Mouse (Mus musculus) frontal cortex, adult 2 months (tissue): ENCODE results near the gene Mcm3. TPM values are rescaled to one million over a fixed set of nuclear protein-coding genes. Genes with fewer than 3 reads are reported as not detected.
"Not testable (repeated sequence)": the region's sequence is repeated elsewhere in the genome, so short reads cannot be mapped to it uniquely, and the experiment has no call there.

ENCODE experiments used
- DNase-seq, 2 experiments: peaks; one replicate each; pipeline ENCODE4 v3.0.0; 2022; ENCODE audit warnings: low spot score in 1 of 2; ENCODE audit errors: extremely low spot score in 1 of 2
- polyA plus RNA-seq: library from polyadenylated mRNA; depleted of rRNA; stranded (reverse); fragments of >200 nt; gene quantifications from 2 replicates; pipeline ENCODE4 v1.2.3, GENCODE M21; 2012; rRNA removed

The Mcm3 gene
- polyA plus RNA-seq, 1 experiment: 3.3 TPM

- no peak for DNase-seq
These were observed 15.6 kb downstream of the Mcm3 start for GRCm38 (mm10) chr1:20804526-20804925.

DNA sequence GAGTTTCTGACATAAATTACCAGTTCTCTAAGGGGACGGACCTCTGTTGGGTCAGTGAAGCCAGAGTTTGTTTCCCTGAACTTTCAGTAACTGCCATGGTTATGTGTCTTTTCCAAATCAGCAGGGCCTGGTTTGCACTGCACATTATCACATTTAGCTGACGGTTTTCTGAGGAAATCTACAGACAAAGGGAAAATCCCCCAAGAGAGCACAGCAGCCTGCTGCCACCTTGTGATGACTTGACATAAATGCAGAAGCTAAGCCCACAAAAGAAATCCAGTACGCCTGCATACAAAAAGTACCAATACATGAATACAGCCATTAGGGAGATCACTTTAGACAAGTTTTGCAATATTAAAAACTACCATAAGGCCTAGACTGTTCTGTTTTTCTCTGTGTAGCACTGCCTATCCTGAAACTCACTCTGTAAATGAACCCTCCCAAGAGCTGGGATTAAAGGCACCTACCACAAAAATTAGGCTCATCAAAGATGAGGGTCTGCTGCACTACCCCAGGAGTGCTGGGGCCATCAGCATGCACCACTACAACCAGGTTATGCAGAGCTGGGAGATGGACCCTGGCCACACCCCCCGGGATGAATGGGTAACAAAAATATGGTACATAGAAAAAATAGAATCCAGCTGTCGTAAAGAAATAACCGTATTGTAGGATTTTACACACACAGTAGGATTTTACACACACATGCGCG is 18.3 kb downstream of the Mcm3 start:
- peak in 1 of 2 experiments; percentile 78 for DNase-seq

DNA sequence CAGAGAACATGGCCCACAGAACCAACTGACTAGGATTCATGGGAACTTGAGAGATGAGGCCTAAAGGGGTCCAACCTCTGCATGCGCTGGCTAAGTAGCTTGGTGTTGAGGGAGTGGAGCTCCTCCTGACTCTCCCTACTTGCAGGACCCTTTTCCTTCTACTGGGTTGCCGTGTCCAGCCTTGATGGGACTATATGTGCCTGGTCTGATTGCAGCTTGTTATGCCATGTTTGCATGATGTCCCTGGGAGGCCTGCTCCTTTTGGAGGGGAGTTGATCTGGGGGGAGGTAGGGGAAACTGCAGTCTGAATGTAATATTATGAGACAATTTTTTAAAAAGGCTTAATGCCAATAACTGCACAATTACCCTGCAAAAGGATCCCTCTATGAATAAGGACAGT is 18.8 kb downstream of the Mcm3 start:
- DNase-seq: no peak

GRCm38 (mm10) chr1:20795178-20795577 is 24.9 kb downstream of the Mcm3 start:
- no peak for DNase-seq

- no peak for DNase-seq
These were observed 25.4 kb downstream of the Mcm3 start for GRCm38 (mm10) chr1:20794760-20795159.

GRCm38 (mm10) chr1:20791414-20791813 is 28.7 kb downstream of the Mcm3 start:
- no peak for DNase-seq

GRCm38 (mm10) chr1:20790517-20790916 is 29.6 kb downstream of the Mcm3 start, which contains the start of gene Il17f:
Gene Il17f, minus strand, starts transcription at chr1:20790617.
- not testable (repeated sequence) for DNase-seq

DNA sequence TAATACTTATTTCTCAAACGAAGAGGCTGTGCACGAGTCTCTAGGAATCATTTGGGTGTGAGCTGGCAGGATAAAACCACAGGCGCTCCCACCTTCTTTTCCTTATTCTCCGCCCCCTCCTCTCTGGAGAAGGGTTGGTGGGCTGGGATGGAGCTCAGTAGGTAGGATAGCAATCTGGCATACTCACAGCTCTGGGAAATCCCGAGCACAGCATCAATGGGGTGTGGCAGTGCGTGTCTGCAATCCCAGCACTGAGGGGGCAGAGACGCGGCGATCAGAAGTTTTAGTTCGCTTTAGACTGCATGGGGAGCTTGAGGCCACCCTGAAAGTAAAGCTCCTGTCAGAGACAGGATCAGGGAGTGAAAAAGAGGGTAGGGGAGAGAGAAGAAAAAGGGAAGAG is 31.7 kb downstream of the Mcm3 start:
- peak in 1 of 2 experiments; percentile 10 for DNase-seq

GRCm38 (mm10) chr1:20787046-20787445 is 33.1 kb downstream of the Mcm3 start:
- DNase-seq: no peak

DNA sequence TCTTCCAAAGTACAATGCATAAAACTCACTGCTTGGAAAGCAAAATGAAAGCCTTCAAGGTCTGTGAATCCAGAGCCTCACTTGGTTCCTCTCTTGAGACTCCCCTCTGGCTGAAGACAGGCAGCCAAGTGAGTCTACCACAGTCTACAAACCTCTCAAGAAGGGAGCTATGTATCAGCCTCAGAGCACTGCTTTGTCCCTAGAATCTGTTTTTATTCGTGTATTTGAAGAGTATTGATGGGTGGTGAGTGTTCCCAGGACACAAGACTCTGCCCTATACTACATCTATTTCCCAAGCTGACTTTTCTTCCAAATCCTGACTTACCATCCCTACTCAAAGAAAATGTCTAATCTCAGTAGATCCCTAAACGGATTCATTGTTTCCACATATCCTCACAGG is 41.7 kb downstream of the Mcm3 start:
- no peak for DNase-seq

GRCm38 (mm10) chr1:20774026-20774730 is 45.9 kb downstream of the Mcm3 start:
- not testable (repeated sequence) for DNase-seq

DNA sequence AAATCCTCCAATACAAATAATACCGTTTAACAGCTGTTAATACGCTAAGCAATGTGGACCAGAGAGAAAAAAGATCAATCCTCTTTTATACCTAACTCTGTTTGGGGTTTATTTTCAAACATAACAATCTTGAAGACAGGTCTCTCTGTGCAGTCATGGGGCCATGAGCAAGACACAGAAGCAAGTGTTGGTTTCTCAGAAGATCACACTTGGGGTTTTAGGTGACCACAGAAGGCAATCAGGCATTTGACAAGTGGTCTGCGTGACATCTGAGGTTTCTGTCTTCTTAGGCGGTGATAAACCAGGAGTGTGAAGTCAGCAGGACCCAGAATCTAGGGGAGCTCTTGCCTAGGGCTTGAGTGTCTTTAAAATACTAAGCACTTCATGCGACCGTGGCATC is 53.6 kb downstream of the Mcm3 start:
- no peak for DNase-seq

DNA sequence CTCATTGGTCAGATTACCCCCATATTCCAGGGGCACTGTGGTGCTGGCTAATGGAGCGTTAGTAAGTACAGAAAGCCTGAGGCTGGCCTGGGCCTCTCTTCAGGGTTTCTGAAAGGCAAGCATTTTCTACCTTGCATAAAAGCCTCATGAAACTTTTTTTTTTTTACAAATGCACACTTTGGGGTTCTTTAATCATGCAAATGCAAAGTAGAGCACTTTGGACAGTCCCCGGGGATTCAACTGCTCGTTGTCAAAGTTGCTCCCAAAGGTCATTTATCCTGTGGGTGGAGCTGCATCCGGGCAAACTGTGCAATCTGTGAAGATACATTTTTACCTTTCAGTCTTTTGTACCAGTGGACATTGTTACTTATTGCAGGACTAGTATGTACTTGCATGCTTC is 58.7 kb downstream of the Mcm3 start:
- DNase-seq: no peak

DNA sequence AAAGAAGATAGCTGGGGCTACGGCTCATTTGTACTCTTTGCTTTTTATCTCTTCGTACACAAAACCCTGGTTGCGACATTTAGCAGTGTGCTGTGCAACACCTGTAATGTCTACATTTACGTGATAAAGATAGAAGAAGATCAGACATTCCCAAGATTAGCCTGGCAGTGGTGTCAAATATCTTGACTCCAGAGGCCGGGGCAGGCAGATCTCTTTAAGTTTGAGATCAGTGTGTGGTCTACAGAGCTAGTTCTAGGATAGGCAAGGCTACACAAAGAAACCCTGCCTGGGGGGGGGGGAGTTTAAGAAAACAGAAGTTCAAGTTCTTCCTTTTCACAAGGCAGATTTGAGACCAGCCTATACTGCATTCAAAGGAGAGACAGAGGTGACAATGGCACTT is 59.8 kb downstream of the Mcm3 start:
- DNase-seq: no peak

GRCm38 (mm10) chr1:20759799-20760198 is 60.3 kb downstream of the Mcm3 start:
- peak; percentile 41 to 70 for DNase-seq

- DNase-seq: no peak
These were observed 62.5 kb downstream of the Mcm3 start for GRCm38 (mm10) chr1:20757586-20757985.

DNA sequence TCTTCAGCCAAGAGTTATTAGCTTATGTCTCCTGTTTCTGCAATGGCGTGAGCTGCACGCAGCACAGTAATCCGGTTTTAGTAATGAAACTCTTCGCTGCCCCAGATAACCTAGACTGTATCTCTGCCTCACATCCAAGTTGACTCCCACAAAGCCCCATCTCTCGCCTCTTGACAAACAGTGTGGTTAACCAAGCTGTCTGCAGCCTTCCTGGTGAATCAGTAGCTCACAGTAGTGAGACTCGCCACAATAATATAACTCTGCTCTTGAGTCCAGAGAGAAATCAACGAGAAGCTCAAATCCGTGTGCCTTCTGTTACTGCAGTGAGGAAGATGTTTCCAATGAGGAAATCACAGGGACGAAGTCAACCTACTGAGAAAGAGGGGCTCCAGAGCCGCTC is 65.7 kb downstream of the Mcm3 start:
- no peak for DNase-seq

Other genes with a start within 250 kb of the Mcm3 start
- under 0.01 and 0.02 TPM in 2 replicates for gene Pkhd1, start 202.2 kb downstream of the Mcm3 start, polyA plus RNA-seq
- gene Il17a, start 89.4 kb downstream of the Mcm3 start, polyA plus RNA-seq: not detected in 2 replicates
- not detected in 2 replicates for gene Il17f, start 29.7 kb downstream of the Mcm3 start, polyA plus RNA-seq
- 68.9 and 69.5 TPM in 2 replicates for gene Paqr8, start 70.3 kb upstream of the Mcm3 start, polyA plus RNA-seq
- gene Efhc1, start 131.3 kb upstream of the Mcm3 start, polyA plus RNA-seq: 1.7 and 1.8 TPM in 2 replicates